Mouse (Mus musculus): ENCODE results near the gene Arf3.

DNA sequence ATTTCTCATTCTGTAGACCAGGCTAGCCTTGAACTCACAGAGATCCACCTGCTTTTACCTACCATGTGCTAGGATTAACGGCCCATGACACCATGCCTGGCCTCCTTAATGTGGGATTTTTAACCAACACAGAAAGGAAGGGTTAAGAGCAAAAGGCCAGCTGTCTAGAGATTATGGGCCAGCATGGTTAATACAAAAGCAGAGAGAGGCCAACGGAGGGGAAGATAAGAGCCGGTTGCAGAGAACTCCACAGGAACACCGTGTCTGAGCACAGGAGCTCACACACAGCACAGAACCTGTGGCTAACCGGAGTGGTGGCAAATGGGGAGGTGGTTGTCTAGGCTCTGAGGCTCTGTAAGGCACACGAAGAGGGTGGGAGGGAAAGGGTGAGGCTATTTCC is 29.6 kb downstream of the Arf3 start:
- TF ChIP-seq CTCF (conservative IDR thresholded peaks at IDR 0.05; ENCODE audit: low read length) (no peak), POU5F1 (IDR thresholded peaks at IDR 0.05; ENCODE audit: borderline replicate concordance, low read length) (no peak), NANOG (IDR thresholded peaks at IDR 0.05; ENCODE audit: borderline replicate concordance, low read length) (no peak)

All from E14TG2a.4 (cell line).